Mouse (Mus musculus): ENCODE measurements around the gene Vmn1r40. TPM values are rescaled to one million over a fixed set of nuclear protein-coding genes. Genes with fewer than 3 reads are reported as not detected.

Vmn1r40 gene
- polyA plus RNA-seq, 1 experiment from 2014 or later = not detected

DNA sequence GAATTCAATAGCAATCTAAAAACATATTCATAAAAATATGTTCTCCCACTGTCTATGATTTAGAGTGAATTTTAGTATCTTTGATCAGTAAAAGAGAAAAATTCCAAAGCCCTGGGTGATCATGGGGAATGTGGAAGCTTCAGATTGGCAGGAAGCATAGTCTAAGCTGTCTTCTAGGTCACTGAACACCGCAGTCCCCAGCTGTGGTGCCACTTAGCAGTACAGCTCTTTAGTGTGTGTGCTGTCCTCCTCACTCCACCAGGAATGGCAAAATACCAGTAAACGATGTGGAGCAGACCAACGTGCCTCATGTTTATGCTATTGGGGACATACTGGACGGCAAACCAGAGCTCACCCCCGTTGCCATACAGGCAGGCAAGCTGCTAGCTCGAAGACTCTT lies 37.8 kb upstream of the Vmn1r40 start:
- Histone ChIP-seq H3K4me2 (ENCODE audit: low read length) (no peak overlapping the region), H3K27me3 (replicated peaks; ENCODE audit: control insufficient read depth, insufficient read depth, low read length) (no peaks in the 10 kb centered on the region), H3K27ac (ENCODE audit: low read length) (no peak overlapping the region), H3K4me1 (replicated peaks; ENCODE audit: control insufficient read depth, insufficient read depth, low read length) (peaks cover 11% of the 10 kb centered on the region), H3K9me3 (ENCODE audit: control insufficient read depth, low read length) (no peaks in the 10 kb centered on the region), H3K9ac (replicated peaks; ENCODE audit: low read depth, low read length) (no peak overlapping the region), H3K4me3 (replicated peaks; ENCODE audit: low read length) (no peak overlapping the region), H3K36me3 (ENCODE audit: control insufficient read depth, insufficient read depth) (peaks cover 2% of the 10 kb centered on the region; the same call in 1 of the 2 replicates)
- ATAC-seq = no peak
- WGBS = 78% methylated on average over 6 of the region's 6 CpGs

DNA sequence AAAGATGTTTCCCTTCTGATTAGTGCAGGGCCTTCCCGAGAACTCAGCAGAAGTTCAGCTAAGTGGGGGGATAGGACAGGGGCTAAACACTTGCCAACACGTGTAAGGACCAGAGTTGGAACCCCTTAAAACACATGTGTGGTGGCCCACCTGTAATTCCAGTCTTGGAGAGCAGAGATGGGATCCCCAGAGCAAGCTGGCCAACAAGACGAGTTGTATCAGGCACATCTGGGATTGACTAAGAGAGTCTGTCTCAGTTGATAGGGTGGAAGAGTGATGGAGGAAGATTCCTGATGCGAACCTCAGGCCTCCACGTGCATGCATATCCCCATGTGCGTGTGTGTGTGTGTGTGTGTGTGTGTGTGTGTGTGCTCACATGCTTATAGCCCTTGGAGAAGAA lies 35.9 kb upstream of the Vmn1r40 start:
- WGBS = 82% methylated on average over 6 of the region's 6 CpGs
- no peaks in the 10 kb centered on the region for H3K9me3 ChIP-seq (ENCODE audit: control insufficient read depth, low read length)
- no peak overlapping the region for H3K4me2 ChIP-seq (ENCODE audit: low read length)
- H3K36me3 ChIP-seq (ENCODE audit: control insufficient read depth, insufficient read depth) = no peaks in the 10 kb centered on the region
- H3K9ac ChIP-seq (replicated peaks; ENCODE audit: low read depth, low read length) = no peak overlapping the region
- no peak overlapping the region for H3K4me3 ChIP-seq (replicated peaks; ENCODE audit: low read length)
- no peaks in the 10 kb centered on the region for H3K27me3 ChIP-seq (replicated peaks; ENCODE audit: control insufficient read depth, insufficient read depth, low read length)
- no peak overlapping the region for H3K27ac ChIP-seq (ENCODE audit: low read length)
- peaks cover 11% of the 10 kb centered on the region for H3K4me1 ChIP-seq (replicated peaks; ENCODE audit: control insufficient read depth, insufficient read depth, low read length)
- ATAC-seq = no peak

- Histone ChIP-seq H3K4me3 (replicated peaks; ENCODE audit: low read length) (no peak overlapping the region), H3K4me2 (ENCODE audit: low read length) (no peak overlapping the region), H3K27ac (ENCODE audit: low read length) (peak overlapping the region; percentile 30; the same call in 1 of the 2 replicates), H3K9ac (replicated peaks; ENCODE audit: low read depth, low read length) (no peak overlapping the region), H3K4me1 (replicated peaks; ENCODE audit: control insufficient read depth, insufficient read depth, low read length) (peaks cover 11% of the 10 kb centered on the region), H3K9me3 (ENCODE audit: control insufficient read depth, low read length) (no peaks in the 10 kb centered on the region), H3K27me3 (replicated peaks; ENCODE audit: control insufficient read depth, insufficient read depth, low read length) (no peaks in the 10 kb centered on the region), H3K36me3 (ENCODE audit: control insufficient read depth, insufficient read depth) (no peaks in the 10 kb centered on the region)
- 65% methylated on average over 7 of the region's 7 CpGs for WGBS
- peak; percentile 66 for ATAC-seq
Measured at GRCm38 (mm10) chr6:89672641-89673040, 34.7 kb upstream of the Vmn1r40 start.

DNA sequence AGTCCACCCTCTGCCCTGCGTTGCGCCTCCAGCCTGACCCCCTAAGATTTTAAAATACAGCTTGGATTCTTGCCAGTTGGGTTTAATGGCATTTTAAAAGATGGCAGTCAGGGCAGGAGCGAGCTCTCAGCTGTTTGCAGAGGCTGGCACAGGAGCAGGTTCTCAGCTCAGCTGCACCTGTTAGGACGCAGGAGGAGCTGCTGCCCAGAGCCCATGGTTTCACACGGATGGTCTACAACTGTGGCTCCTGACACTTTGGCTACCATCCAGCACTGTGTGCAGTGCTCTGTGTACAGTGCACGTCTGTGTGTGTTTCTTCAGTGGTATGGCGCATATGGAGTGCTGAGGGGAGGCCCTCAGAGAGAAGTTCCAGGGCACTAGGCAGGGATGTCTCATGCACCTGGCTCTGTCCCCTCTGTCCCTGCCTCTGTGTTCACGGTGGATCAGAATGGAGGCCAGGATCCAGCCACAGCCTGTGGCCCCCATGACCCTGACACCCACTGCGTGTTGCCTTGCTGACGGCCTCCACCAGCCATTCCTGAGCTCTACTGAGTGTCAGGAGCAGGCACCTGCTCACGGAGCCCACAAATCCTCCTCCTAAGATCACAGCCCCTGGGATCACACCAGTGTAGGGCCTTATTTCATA lies 34.1 kb upstream of the Vmn1r40 start:
- H3K4me3 ChIP-seq (replicated peaks; ENCODE audit: low read length) = no peak overlapping the region
- no peaks in the 10 kb centered on the region for H3K27me3 ChIP-seq (replicated peaks; ENCODE audit: control insufficient read depth, insufficient read depth, low read length)
- H3K36me3 ChIP-seq (ENCODE audit: control insufficient read depth, insufficient read depth) = no peaks in the 10 kb centered on the region
- no peak overlapping the region for H3K4me2 ChIP-seq (ENCODE audit: low read length)
- 70% methylated on average over 11 of the region's 11 CpGs for WGBS
- H3K4me1 ChIP-seq (replicated peaks; ENCODE audit: control insufficient read depth, insufficient read depth, low read length) = peaks cover 11% of the 10 kb centered on the region
- H3K27ac ChIP-seq (ENCODE audit: low read length) = peak overlapping the region; percentile 30; the same call in 1 of the 2 replicates
- peak; percentile 55 for ATAC-seq
- H3K9me3 ChIP-seq (ENCODE audit: control insufficient read depth, low read length) = no peaks in the 10 kb centered on the region
- no peak overlapping the region for H3K9ac ChIP-seq (replicated peaks; ENCODE audit: low read depth, low read length)

DNA sequence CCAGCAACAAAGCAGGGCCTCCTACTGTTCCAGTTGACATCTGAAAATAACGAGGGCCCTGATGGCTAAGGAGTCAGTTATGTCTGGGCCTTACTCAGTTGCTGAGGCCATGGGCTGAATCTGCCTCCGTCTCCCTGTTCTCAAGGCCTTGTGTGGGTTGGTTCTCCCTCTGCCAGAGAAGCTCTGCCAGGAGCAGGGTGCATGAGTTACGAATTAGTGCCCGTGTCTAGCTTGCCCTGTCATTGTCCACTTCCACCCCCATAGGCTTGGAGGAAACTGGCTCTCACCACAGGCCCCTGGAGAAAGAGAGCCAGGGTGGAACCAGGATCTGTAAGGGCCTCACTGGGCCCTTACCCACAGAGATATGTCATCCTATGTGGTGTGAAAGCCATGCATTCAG lies 28.8 kb upstream of the Vmn1r40 start:
- Histone ChIP-seq H3K36me3 (ENCODE audit: control insufficient read depth, insufficient read depth) (no peaks in the 10 kb centered on the region), H3K27me3 (replicated peaks; ENCODE audit: control insufficient read depth, insufficient read depth, low read length) (no peaks in the 10 kb centered on the region), H3K9ac (replicated peaks; ENCODE audit: low read depth, low read length) (no peak overlapping the region), H3K9me3 (ENCODE audit: control insufficient read depth, low read length) (no peaks in the 10 kb centered on the region), H3K4me3 (replicated peaks; ENCODE audit: low read length) (no peak overlapping the region), H3K27ac (ENCODE audit: low read length) (no peak overlapping the region), H3K4me2 (ENCODE audit: low read length) (no peak overlapping the region), H3K4me1 (replicated peaks; ENCODE audit: control insufficient read depth, insufficient read depth, low read length) (peaks cover under 1% of the 10 kb centered on the region)
- ATAC-seq = 0 out of 2 replicates have a peak, but pooled peaks have one; percentile 26
- WGBS = 72% methylated on average over 4 of the region's 4 CpGs

DNA sequence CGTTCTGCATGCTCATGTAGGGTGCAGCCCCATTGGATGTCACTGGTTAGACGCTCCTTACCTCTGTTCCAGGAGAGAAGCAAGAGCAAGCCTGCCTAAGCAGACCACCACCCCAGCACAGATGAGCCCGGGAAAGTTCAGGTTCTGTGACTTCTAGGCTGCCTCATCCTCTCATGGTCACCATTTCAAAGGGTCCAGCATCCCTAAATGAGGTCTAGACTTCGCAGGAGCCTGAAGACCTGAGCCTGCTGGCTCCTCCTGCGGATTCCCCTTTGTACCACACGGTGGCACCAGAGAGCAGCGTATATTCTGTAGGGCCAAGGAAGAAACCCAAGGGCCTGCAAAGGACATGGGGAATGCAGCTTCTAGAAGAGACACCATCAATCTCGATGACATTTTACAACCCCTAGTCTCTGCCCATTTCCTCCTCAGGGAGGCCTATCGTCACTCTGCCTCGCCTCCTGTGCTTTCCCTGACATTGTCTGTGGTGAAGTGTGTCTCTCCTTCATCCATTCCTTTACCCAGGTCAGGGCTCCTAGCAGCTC lies 28.0 kb upstream of the Vmn1r40 start:
- peak; percentile 56 for ATAC-seq

GRCm38 (mm10) chr6:89680155-89680554 lies 27.2 kb upstream of the Vmn1r40 start:
- Histone ChIP-seq H3K4me3 (replicated peaks; ENCODE audit: low read length) (no peak overlapping the region), H3K36me3 (ENCODE audit: control insufficient read depth, insufficient read depth) (no peaks in the 10 kb centered on the region), H3K4me1 (replicated peaks; ENCODE audit: control insufficient read depth, insufficient read depth, low read length) (no peaks in the 10 kb centered on the region), H3K4me2 (ENCODE audit: low read length) (no peak overlapping the region), H3K9me3 (ENCODE audit: control insufficient read depth, low read length) (no peaks in the 10 kb centered on the region), H3K27me3 (replicated peaks; ENCODE audit: control insufficient read depth, insufficient read depth, low read length) (no peaks in the 10 kb centered on the region), H3K27ac (ENCODE audit: low read length) (no peak overlapping the region), H3K9ac (replicated peaks; ENCODE audit: low read depth, low read length) (no peak overlapping the region)
- 5% methylated on average over 8 of the region's 8 CpGs for WGBS
- ATAC-seq = peak; percentile 57; the same call in 1 of the 2 replicates

More for the DNA sequence above, 28.0 kb upstream of the Vmn1r40 start:
- no peaks in the 10 kb centered on the region for H3K36me3 ChIP-seq (ENCODE audit: control insufficient read depth, insufficient read depth)
- H3K27ac ChIP-seq (ENCODE audit: low read length) = no peak overlapping the region
- H3K4me2 ChIP-seq (ENCODE audit: low read length) = no peak overlapping the region
- WGBS = 20% methylated on average over 10 of the region's 10 CpGs
- H3K27me3 ChIP-seq (replicated peaks; ENCODE audit: control insufficient read depth, insufficient read depth, low read length) = no peaks in the 10 kb centered on the region
- no peak overlapping the region for H3K9ac ChIP-seq (replicated peaks; ENCODE audit: low read depth, low read length)
- H3K9me3 ChIP-seq (ENCODE audit: control insufficient read depth, low read length) = no peaks in the 10 kb centered on the region
- no peaks in the 10 kb centered on the region for H3K4me1 ChIP-seq (replicated peaks; ENCODE audit: control insufficient read depth, insufficient read depth, low read length)
- no peak overlapping the region for H3K4me3 ChIP-seq (replicated peaks; ENCODE audit: low read length)

GRCm38 (mm10) chr6:89684231-89684630 lies 23.1 kb upstream of the Vmn1r40 start:
- no peak overlapping the region for H3K9ac ChIP-seq (replicated peaks; ENCODE audit: low read depth, low read length)
- H3K9me3 ChIP-seq (ENCODE audit: control insufficient read depth, low read length) = no peaks in the 10 kb centered on the region
- H3K4me3 ChIP-seq (replicated peaks; ENCODE audit: low read length) = no peak overlapping the region
- no peaks in the 10 kb centered on the region for H3K4me1 ChIP-seq (replicated peaks; ENCODE audit: control insufficient read depth, insufficient read depth, low read length)
- H3K27ac ChIP-seq (ENCODE audit: low read length) = no peak overlapping the region
- no peaks in the 10 kb centered on the region for H3K27me3 ChIP-seq (replicated peaks; ENCODE audit: control insufficient read depth, insufficient read depth, low read length)
- 73% methylated on average over 1 of the region's 1 CpGs for WGBS
- no peak for ATAC-seq
- H3K36me3 ChIP-seq (ENCODE audit: control insufficient read depth, insufficient read depth) = no peaks in the 10 kb centered on the region
- H3K4me2 ChIP-seq (ENCODE audit: low read length) = no peak overlapping the region

DNA sequence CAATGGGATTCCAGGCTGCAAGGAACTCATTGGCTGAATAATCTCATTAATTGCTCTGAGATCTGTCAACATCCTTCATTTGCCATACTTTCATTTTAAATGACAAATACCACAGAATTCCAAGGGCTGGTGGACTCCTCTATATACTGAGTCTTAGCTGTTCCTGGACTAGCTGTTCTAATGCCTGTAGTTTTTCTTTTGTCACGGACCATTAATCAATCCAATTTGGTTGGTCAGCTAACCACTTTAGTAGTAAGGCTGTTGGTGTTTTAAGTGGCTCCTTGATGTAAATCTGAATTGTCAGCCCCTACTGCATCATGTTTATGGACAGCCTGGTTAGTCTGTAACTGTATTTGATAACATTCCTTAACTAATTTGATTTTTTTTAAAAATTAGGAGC lies 20.2 kb upstream of the Vmn1r40 start:
- H3K9ac ChIP-seq (replicated peaks; ENCODE audit: low read depth, low read length) = no peak overlapping the region
- H3K36me3 ChIP-seq (ENCODE audit: control insufficient read depth, insufficient read depth) = no peaks in the 10 kb centered on the region
- no peak overlapping the region for H3K27ac ChIP-seq (ENCODE audit: low read length)
- WGBS = 90% methylated on average over 1 of the region's 1 CpGs
- H3K4me2 ChIP-seq (ENCODE audit: low read length) = no peak overlapping the region
- no peak overlapping the region for H3K4me3 ChIP-seq (replicated peaks; ENCODE audit: low read length)
- H3K9me3 ChIP-seq (ENCODE audit: control insufficient read depth, low read length) = no peaks in the 10 kb centered on the region
- no peak for ATAC-seq
- H3K27me3 ChIP-seq (replicated peaks; ENCODE audit: control insufficient read depth, insufficient read depth, low read length) = no peaks in the 10 kb centered on the region
- H3K4me1 ChIP-seq (replicated peaks; ENCODE audit: control insufficient read depth, insufficient read depth, low read length) = no peaks in the 10 kb centered on the region
